Comparison of ENCODE assay signal across 8 mouse cellular contexts in genomic region chr8:103272305-103273079, GRCm38 (mm10).
DNase-seq lines count a peak whose midpoint lies in the region; ATAC-seq lines count a peak whose summit lies in the region.

No protein-coding gene starts in this region.

- peak overlapping the region; percentile 92 for H3K27ac ChIP-seq in limb, embryonic 12.5 days

- peaks cover 37% of the 10 kb centered on the region for H3K4me1 ChIP-seq in limb, embryonic 12.5 days (replicated peaks)

- no peak overlapping the region for H3K4me2 ChIP-seq in limb, embryonic 12.5 days

- H3K9ac ChIP-seq in limb, embryonic 12.5 days (replicated peaks): no peak overlapping the region

- peak; percentile 1 for DNase-seq in cerebellum, adult 11 months
- DNase-seq in brain, adult 2 months (ENCODE audit: low read depth, low spot score): peak; percentile 25
- peak; percentile 53 to 73 for DNase-seq in right cerebral cortex, postnatal 10 days (ENCODE audit: low spot score in 2 of 2)
- no peak for DNase-seq in adrenal gland, postnatal 10 days
- DNase-seq in heart, postnatal 25 days (ENCODE audit: low spot score): no peak

- intact Hi-C loops in heart, postnatal 25 days (cut with DNase I): no loop called here

- H3K4me3 ChIP-seq in limb, embryonic 12.5 days (replicated peaks): no peak overlapping the region

- no peaks in the 10 kb centered on the region for H3K9me3 ChIP-seq in limb, embryonic 12.5 days

- H3K36me3 ChIP-seq in limb, embryonic 12.5 days: no peaks in the 10 kb centered on the region

- WGBS in limb, embryonic 12.5 days: 21% methylated on average over 5 of the region's 5 CpGs

- no peak for ATAC-seq in cerebellum, adult (ENCODE audit: insufficient number of reproducible peaks, low FRiP score, low TSS enrichment)
- ATAC-seq in frontal cortex, adult (ENCODE audit: low TSS enrichment): peak; percentile 59
- no peak for ATAC-seq in limb, embryonic 12.5 days (ENCODE audit: insufficient number of reproducible peaks, insufficient read depth, low FRiP score, low TSS enrichment, low read depth)

- H3K27me3 ChIP-seq in limb, embryonic 12.5 days: no peaks in the 10 kb centered on the region

Comparison
In these comparisons a context has a peak if more than half of its experiments do, and no peak if none do; other contexts are left out.
1. DNase-seq: peak in cerebellum, adult 11 months (single experiment), brain, adult 2 months (single experiment) and right cerebral cortex, postnatal 10 days (2 of 2); none in adrenal gland, postnatal 10 days (single experiment) and heart, postnatal 25 days (single experiment).